Mouse (Mus musculus) cerebellum, postnatal 14 days (tissue): ENCODE data around the gene Ap1g2.

Experiments used
- DNase-seq, 2 experiments: peaks; one replicate each; pipeline ENCODE4 v3.0.0; 2021; ENCODE audit warnings: mixed read lengths in 2 of 2

Gene Ap1g2

GRCm38 (mm10) chr14:55105836-55106809, at the start of gene Ap1g2:
Ap1g2 (minus strand) TSS chr14:55106593.
- peak; percentile 85 to 91 for DNase-seq

- DNase-seq, result no peak
Observed at GRCm38 (mm10) chr14:55152951-55153481, 46.6 kb upstream of the Ap1g2 start.

DNA sequence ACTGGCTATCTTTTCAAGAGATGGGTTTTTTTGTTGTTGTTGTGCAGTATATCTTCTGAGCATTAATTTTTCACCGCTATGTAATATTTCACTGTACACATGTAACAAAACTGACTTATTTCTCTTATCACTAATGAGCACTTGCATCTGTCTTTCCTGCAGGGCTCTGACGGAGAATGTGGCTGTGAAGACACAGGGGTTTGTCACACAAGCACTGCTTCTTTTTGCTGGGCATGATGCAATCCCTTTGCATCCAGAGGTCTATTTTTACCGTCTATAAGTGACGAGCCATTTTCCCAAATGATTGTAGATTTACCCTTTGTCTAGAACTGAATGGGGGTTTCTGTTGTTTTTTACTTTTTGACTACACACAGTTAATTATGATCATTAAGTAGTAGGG, 45.8 kb upstream of the Ap1g2 start:
- no peak for DNase-seq

GRCm38 (mm10) chr14:55150985-55151384, 44.6 kb upstream of the Ap1g2 start:
- no peak for DNase-seq

GRCm38 (mm10) chr14:55149041-55149440, 42.6 kb upstream of the Ap1g2 start:
- DNase-seq, result no peak

DNA sequence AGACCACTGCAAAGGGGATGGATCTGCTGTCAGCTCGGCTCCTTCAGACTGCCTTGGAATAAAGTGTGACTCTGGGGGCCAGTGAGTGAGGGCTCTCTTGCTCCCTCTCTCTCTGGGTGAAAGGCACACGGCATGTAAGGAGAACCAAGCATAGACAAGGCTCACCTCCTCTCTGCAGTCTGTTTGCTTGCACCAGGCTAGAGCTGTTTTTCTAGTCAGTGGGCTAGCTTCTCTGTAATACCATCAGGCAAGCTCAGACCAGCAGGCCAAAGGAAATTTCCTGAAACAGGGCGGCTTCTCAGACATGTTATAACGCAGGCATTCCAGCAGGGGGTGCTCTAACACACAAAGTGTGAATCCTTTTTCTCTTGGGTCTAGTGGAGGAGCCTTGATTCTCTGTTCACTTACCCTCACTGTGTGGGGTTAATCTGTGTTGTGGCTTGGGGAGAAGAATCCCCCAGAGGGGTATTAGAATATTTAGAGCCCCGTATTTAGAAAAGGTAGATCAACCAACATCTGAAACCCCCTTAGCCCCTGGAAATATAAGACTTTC, 42.0 kb upstream of the Ap1g2 start:
- DNase-seq, result peak; percentile 92

- peak; percentile 40 to 57 for DNase-seq
Observed at GRCm38 (mm10) chr14:55146829-55147401, 40.5 kb upstream of the Ap1g2 start.

GRCm38 (mm10) chr14:55146324-55146723, 39.9 kb upstream of the Ap1g2 start:
- DNase-seq, result no peak

DNA sequence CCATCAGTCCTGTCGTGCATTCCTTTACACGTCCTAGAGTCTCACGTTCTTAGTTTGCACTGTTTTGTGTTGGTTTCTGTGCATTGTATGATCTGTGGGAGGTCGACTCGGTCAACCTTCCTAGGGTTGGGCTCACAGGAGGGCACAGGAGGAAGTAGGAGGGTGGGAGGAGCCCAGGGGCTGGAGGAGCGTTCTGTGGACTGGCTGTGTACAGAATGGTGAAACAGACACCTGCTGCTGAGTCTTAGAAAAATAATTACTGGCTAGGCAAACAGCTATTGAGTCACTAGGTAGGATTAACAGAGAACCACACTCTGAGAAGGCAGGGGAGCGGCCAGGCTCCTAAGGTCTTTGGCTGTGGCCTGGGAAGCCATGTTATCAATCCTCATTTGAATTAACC, 32.9 kb upstream of the Ap1g2 start:
- no peak for DNase-seq

- DNase-seq, result no peak
Observed at GRCm38 (mm10) chr14:55135676-55136075, 29.3 kb upstream of the Ap1g2 start.

- no peak for DNase-seq
Observed at GRCm38 (mm10) chr14:55126521-55126920, 20.1 kb upstream of the Ap1g2 start.

DNA sequence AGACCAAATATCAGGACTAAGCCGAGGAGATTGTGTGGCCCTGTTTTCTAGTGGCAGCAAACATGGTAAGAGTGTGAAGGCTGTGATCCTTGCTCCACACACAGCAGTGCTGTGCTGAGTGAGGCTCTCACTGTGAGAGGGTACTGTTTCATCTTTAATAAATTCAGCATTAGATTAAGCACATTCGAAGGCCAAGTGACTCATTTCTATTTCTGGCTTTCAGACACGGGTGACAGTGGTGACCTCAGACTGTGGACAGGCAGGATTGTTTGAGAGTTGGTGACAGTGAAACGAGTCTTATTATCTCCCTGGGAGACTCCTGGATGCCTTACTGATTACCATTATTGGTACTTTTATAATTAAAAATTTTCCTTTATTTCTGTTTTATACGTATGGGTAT, 19.3 kb upstream of the Ap1g2 start:
- no peak for DNase-seq

- no peak for DNase-seq
Observed at GRCm38 (mm10) chr14:55122359-55122758, 16.0 kb upstream of the Ap1g2 start.

GRCm38 (mm10) chr14:55121947-55122346, 15.6 kb upstream of the Ap1g2 start:
- peak; percentile 96 to 98 for DNase-seq

DNA sequence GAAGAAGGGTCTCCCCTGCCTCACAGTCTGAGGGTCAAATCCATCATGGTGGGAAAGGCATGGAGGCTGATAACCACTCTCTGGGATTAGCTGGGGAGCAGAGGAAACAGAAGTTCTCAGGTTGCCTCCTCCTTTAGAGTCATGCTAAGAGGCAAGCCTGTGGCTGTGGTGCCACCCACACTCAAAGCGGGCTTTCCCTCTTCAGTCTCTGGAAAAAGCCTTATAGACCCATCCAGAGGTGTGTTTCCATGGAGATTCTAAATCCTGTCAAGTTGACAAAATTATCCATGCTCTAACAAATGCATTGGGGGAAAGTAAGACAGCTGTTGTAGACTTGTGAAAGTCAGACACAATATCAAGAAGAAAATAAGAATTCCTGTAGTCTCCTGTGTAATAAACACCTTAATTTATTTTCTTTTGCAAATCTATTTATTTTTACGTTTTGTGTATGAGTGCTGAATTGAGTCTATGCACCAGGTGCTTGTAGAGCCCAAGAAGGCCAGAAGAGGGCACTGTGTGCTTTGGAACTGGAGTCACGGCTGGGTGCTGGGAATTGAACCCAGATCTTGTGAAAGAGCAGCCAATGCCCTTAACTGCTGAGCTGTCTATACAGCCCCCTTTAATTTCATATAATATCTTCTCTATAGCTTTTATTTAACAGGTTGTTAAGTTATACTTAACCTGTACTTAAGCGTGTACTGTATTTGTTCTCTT, 13.2 kb upstream of the Ap1g2 start:
- peak; percentile 56 to 63 for DNase-seq

GRCm38 (mm10) chr14:55118852-55119251, 12.5 kb upstream of the Ap1g2 start:
- DNase-seq, result peak; percentile 91

DNA sequence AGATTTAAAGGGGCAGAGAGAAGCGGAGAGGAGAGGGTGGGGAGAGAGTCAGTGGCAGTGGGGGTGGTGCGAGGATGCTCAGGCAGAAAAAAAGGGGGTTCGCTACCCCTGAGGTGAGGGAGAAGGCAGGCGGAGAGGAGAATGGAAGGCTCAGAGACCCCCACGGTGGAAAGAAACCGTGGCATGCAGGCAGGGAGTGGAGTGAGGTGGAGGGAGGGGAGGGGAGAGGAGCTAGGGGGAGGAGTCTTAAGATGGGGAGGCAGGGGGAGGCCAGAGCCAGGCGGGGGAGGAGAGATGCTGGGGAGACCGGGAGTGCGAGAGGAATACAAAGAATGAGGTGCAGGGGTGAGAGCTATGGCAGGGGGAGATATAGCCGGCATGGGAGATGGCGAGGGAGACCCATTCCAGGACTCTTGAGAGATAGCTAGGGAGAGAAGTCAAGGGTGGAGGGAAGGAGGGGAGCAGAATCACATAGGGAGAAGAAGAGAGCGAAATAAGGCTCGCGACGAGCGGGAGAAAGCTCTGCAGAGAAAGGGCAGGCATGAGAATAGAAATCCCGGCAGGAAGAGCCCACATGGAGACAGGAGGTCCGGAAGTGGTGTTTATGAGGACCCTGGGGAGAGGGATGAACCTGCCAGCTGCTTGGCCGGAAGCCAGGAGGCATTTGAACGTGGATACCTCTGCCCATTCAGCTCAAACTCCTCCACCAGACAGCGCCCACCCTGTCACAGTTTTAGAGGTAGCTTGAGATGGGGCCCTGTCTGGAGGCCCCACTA, 10.2 kb upstream of the Ap1g2 start, which contains the start of gene Jph4:
TSS of gene Jph4 (minus strand) at position 511 of the 776 bp plus-strand sequence.
- peak; percentile 86 to 87 for DNase-seq

DNA sequence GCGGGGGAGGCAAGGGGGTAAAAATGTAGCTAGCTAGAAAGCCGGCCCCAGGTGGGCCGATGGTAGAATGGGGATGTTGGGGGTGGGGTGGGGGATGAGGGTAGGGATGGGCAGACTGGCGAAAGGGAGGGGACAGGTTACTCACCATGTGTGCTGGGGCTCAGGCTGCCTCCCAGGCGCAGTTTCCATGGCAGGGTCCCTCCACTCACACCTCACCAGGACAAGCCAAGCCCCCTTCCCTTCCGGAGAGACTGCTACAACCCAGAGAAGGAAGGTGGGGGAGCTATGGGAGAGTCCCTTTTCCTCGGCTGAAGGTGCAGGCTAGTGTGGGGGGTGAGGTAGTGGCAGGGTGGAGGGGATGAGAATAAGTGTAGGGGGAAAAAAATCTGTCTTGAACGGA, 9.5 kb upstream of the Ap1g2 start:
- DNase-seq, result peak; percentile 66 to 68

DNA sequence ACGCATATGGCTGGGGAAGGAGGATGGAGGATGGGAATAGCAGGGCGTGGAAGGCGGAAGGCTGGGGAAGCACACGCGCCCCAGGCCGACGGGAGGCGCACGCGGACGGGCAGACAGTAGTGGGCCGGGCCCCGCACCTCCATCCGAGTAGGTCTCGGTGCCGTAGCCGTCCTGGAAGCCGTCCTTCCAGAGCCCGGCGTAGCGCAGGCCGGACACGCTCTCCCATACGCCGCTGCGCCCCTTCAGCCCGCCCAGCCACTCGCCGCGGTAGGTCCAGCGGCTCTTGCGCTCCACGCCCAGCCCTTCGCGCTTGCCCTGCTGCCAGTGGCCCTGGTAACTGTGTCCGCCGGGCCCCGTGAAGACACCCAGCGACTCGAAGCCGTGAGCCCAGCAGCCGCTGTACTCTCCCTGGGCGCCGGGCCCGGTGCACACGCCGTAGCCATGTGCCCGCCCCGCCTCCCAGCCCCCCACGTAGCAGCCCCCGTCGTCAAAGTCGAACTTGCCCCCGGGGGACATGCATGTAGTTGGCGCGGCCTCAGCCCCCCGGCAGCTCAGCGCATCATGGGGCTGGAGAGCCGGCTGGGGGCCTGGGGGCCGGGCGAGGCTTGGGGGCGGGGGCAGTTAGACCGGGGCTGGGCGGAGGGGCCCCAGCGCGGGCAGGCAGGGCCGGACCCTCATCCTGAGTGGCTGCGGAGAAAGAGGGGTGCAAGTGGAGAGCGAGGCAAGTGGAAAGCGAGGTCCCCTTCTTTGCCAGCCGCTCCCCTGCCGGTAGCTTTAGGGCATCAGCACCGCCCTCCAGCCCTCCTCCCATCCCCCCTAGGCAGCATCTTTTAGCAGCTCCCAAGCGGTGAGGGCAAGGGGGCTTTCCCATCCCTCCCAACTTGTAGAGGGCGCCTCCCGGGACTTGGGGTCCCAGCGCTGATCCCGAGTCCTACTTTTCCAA, 8.6 kb upstream of the Ap1g2 start:
- DNase-seq, result peak; percentile 79 to 84

DNA sequence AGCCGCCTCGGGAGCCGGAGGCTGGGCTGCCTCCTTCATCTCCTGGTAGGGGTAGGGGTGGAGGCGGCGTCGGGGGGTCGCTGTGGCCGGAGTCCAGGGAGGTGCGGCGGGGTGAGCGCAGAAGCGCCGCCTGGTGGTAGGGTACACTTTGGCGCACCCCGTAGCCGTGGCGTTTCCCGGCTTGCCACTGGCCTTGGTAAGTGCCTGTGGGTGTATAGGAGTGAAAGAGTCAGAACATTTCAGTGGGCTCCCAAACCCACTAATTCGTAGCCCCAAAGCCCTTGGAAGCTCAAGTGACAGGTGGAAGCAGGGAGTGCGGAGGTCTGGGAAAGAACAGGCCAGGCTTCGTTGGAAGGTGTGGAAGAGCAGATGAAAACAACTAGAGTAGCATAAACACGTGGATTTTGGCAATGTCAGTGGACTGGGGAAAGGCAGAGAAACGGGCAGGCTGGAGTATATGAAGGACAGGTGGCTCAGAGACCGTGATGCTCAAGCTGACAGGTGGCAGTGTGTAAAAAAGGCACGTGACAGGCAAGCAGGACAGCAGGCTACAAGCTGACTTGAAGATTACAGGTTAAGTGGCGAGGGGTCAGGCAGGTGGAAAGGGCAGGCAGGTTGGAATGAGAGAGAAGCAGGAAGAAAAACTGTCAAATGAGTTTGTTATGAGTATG, 7.7 kb upstream of the Ap1g2 start:
- peak; percentile 67 to 76 for DNase-seq
